Mouse (Mus musculus): Measurements from ENCODE around the gene Fam174b. TPM values are rescaled to one million over a fixed set of nuclear protein-coding genes. Genes with fewer than 3 reads are reported as not detected.

Gene Fam174b
- polyA plus RNA-seq, 1 experiment from 2014 or later: 1.9 TPM

DNA sequence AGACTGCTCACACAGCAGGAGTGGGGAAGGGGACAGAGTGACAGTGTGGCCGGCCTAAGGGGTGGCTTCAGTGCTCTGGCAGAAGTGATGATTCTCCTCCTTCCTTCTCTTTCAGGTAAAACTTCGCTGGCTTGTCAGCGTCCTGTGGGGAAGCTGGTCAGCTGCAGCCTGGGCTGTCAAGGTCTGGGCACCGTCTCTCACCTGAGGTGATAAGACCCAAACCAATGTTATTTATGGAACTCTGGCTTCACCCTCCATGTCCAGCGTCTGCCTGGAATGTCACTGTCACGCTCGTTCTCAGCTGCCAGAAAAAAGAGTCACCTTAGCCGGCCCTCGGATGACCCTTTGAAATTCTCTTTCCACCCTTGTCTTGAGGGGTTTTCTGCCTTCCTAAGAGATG is 34.7 kb downstream of the Fam174b start:
- ChIA-PET CTCF (no interaction called here), POLR2A (no interaction called here)
- no peak for TF ChIP-seq CTCF (IDR thresholded peaks at IDR 0.05)
- H3K27me3 ChIP-seq: no peaks in the 10 kb centered on the region
- ATAC-seq (no peak), DNase-seq (ENCODE audit: low read depth, low spot score) (no peak)
- in situ Hi-C loops (cut with MboI; ENCODE audit: low pct_unique_long_range_greater_than_20kb): no loop called here

DNA sequence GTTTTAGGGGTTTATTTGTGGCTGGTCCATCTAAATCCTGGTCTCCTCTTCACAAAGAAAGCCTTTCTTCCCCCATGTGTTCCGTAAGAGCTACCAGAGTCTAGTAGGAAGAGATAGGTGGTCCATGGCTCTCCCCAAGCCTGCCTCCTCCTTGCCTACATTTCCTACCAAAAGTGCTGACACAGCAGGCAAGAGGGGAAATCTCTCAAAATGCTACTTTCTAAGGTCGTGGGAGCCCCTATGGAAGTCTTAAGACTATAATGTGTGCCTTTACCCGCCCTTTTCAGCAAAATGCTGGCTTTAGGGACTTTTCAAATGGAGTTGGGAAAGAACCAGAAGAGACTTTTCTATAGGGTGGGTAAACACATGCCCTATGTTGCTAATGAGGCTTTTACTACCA is 37.7 kb downstream of the Fam174b start:
- DNase-seq (ENCODE audit: low read depth, low spot score) (no peak), ATAC-seq (no peak)
- no peaks in the 10 kb centered on the region for H3K27me3 ChIP-seq
- POLR2A ChIA-PET: no interaction called here
- CTCF ChIA-PET: no interaction called here
- no peak for TF ChIP-seq CTCF (IDR thresholded peaks at IDR 0.05)
- in situ Hi-C loops (cut with MboI; ENCODE audit: low pct_unique_long_range_greater_than_20kb): no loop called here

DNA sequence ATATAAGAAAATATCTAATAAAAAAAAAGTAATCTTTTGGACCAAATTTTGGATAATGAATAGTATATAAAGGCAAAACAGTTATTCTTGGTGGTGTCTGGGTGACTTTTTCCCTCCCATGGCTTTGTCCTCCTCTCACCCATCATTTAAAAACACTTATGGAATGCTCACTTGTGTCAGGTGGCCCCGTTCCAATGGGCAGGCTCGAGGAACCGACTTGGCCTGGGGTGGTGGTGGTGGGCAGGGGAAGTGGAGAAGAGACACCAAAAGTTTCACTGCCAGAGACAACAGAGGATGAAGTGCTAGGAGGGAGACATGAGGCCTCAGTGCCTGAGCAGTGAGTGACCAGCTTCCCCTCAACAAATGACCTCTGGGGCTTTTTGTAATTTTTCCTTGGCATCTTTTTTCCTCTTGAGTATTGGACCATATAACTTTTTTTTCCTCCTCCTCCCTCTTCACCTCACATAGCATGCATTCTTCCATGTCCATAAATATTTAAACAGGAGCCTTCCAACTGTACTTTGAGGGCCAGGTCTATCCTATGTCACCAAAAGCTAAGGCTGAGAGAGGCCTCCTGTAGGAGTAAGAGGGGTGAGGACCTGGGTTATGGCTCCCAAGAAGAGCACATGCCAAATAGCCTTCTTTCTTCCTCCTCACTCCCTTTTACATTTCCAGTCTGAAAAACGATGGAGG is 44.8 kb downstream of the Fam174b start:
- ATAC-seq: no peak
- in situ Hi-C loops (cut with MboI; ENCODE audit: low pct_unique_long_range_greater_than_20kb): no loop called here

DNA sequence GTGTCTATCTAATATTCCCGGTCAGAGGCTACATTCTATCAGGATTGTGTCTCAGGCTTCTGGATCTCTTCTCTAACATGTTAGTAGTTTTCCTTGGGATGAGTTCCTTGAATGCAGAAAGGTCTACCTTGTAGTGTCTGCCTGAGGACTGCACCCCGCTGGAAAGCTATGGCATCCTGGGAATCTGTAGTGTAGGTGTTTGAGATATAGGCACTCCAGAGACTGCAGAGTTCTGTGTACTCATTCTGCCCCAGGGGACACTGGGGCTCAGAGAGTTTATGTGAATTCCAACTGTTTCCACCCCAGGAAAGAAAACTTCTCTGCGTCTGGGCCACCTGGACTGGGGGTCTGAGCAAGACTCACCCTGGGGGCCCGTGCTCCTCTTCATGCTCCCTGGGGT is 45.7 kb downstream of the Fam174b start:
- H3K27me3 ChIP-seq: no peaks in the 10 kb centered on the region
- no peak for TF ChIP-seq CTCF (IDR thresholded peaks at IDR 0.05)
- in situ Hi-C loops (cut with MboI; ENCODE audit: low pct_unique_long_range_greater_than_20kb): no loop called here
- ChIA-PET POLR2A (interaction anchor here (0.8 kb wide), 1 partner anchor 494 kb away, joined by 3 read pairs; no protein-coding TSS in a partner anchor), CTCF (no interaction called here)
- ATAC-seq: no peak
- DNase-seq (ENCODE audit: low read depth, low spot score): no peak

More for the DNA sequence above, 44.8 kb downstream of the Fam174b start:
- CTCF ChIA-PET: no interaction called here
- no peak for TF ChIP-seq CTCF (IDR thresholded peaks at IDR 0.05)
- DNase-seq (ENCODE audit: low read depth, low spot score): no peak
- POLR2A ChIA-PET: no interaction called here
- no peaks in the 10 kb centered on the region for H3K27me3 ChIP-seq

DNA sequence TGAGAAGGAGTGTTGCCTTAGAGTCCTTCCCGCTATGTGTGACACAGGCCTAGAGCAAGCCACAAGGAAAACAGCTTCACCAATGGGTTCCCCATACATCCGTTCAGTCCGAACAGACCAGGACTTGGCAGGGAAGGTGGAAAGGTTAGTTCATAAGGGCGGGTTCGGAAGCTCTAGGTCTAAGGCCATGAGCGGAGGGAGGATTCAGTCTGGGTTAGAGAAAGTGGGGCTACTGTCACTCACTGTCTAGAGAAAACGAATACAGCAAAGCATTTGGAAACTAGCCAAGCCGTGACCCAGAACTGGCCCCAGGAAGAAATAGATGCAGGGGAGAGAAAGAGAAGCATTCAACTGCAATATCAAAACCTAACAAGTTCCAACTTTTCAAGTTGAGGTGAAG is 47.4 kb downstream of the Fam174b start:
- in situ Hi-C loops (cut with MboI; ENCODE audit: low pct_unique_long_range_greater_than_20kb): no loop called here
- no peak for TF ChIP-seq CTCF (IDR thresholded peaks at IDR 0.05)
- ATAC-seq: no peak
- DNase-seq (ENCODE audit: low read depth, low spot score): no peak
- ChIA-PET POLR2A (no interaction called here), CTCF (no interaction called here)
- peaks cover under 1% of the 10 kb centered on the region for H3K27me3 ChIP-seq

DNA sequence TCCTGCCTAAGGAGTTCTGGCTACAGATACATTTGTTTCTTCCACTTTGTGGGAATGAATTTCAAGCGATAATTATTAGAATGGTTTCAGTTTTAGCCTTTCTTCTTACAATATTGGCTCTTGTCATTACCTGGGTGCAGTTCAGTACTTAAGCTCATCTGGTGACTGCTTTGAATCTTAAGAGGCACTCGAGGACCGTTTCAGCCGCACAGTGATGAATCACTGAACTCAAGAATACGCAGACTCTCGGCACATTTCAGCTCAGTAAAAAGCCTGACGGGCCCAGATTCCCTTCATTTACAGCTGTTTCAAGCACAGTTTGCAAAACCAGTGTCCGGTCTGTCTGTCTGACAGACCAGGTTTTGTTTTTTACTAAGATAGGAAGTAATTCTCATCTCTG is 51.0 kb downstream of the Fam174b start:
- ChIA-PET CTCF (no interaction called here), POLR2A (no interaction called here)
- in situ Hi-C loops (cut with MboI; ENCODE audit: low pct_unique_long_range_greater_than_20kb): no loop called here
- TF ChIP-seq CTCF (IDR thresholded peaks at IDR 0.05): no peak
- ATAC-seq: no peak
- no peak for DNase-seq (ENCODE audit: low read depth, low spot score)
- H3K27me3 ChIP-seq: peaks cover 4% of the 10 kb centered on the region

DNA sequence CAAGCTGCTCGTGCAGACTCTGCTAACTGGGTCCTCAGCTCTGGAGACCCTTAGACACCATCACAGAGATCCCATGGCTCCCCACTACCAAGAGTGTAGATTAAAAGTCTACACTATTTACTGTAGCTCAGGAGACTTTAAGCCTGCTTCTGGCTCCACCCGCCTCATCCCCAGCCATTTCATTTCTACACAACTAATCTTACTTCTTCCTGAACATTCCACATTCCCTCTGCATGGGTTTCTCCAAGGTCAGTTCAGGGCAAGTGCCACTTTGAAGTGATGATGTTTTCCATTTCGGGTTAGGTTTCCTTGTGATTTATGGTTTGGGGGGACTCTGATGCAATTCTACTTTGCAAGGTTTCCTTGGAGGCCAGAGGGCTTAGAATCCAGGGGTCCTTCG is 52.1 kb downstream of the Fam174b start:
- DNase-seq (ENCODE audit: low read depth, low spot score): no peak
- in situ Hi-C loops (cut with MboI; ENCODE audit: low pct_unique_long_range_greater_than_20kb): no loop called here
- ChIA-PET CTCF (interaction anchor here (1.4 to 1.6 kb wide), 2 partner anchors 14 to 16 kb away, joined by 3 to 4 read pairs; no protein-coding TSS in a partner anchor), POLR2A (no interaction called here)
- ATAC-seq: no peak
- H3K27me3 ChIP-seq: peaks cover 4% of the 10 kb centered on the region
- no peak for TF ChIP-seq CTCF (IDR thresholded peaks at IDR 0.05)

DNA sequence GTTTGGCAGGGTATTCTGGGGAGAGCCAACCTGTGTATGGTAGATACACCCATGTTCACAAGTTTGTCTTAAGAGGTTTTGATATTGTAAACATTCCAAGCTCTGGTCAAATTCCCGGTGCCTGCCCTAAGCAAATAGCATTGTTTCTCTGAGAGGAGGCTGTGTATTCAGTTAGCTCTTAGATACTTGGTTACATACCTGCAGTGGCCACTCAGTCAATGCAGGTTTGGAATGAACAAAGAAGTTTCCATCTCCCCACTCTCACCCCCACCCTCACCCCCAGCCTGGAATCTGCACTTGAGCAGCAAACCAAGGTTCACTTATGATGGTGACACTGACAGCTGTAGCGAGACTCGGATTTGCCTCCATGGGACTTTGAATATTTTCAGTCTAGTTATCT is 52.5 kb downstream of the Fam174b start:
- in situ Hi-C loops (cut with MboI; ENCODE audit: low pct_unique_long_range_greater_than_20kb): no loop called here
- peaks cover 4% of the 10 kb centered on the region for H3K27me3 ChIP-seq
- ChIA-PET POLR2A (no interaction called here), CTCF (interaction anchor here (1.4 to 1.6 kb wide), 3 partner anchors 10 to 16 kb away, joined by 3 to 4 read pairs (median 4); no protein-coding TSS in a partner anchor)
- no peak for ATAC-seq
- no peak for DNase-seq (ENCODE audit: low read depth, low spot score)
- no peak for TF ChIP-seq CTCF (IDR thresholded peaks at IDR 0.05)

DNA sequence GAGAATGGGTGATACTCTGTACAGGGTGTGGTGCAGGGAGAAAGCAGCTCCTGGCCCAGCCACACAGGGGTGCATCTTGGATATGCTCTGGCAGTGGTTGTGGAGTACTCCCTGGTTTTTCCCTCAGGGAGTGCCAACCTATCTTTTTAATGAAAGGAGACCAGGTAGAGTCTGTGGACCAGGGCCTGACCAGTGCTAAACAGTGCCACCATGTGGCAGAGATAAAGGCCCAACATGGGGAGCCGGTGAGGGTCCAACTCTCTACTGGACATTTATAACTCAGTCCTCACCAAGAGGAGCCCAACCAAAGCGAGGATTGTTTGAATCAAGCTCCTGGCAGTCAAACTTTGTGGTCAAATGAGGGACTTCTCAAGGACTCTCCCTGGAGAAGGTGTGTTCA is 69.2 kb downstream of the Fam174b start:
- TF ChIP-seq CTCF (IDR thresholded peaks at IDR 0.05): peak; percentile 55
- DNase-seq (ENCODE audit: low read depth, low spot score) (no peak), ATAC-seq (no peak)
- CTCF ChIA-PET: no interaction called here
- POLR2A ChIA-PET: no interaction called here
- in situ Hi-C loops (cut with MboI; ENCODE audit: low pct_unique_long_range_greater_than_20kb): no loop called here
- H3K27me3 ChIP-seq: peaks cover 9% of the 10 kb centered on the region

DNA sequence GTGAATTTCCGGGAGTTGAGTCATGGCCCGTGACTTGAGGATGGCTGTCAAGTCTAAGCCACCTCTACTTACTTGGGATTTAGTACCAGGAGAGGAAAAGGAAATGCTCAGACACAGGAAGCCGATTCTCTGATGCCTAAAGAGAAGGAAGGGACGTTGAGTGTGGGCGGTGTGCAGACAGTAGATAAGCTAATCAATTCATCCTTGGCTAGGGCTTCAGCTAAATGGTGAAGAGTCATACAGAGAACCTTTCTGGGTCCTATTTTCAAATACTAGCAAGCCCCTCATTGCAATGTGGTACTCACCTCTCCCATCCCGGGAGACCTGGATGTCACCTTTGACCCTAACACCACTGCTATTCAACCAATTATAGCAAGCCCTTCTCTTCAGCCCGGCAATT is 71.3 kb downstream of the Fam174b start:
- POLR2A ChIA-PET: no interaction called here
- in situ Hi-C loops (cut with MboI; ENCODE audit: low pct_unique_long_range_greater_than_20kb): no loop called here
- peaks cover 11% of the 10 kb centered on the region for H3K27me3 ChIP-seq
- no peak for TF ChIP-seq CTCF (IDR thresholded peaks at IDR 0.05)
- DNase-seq (ENCODE audit: low read depth, low spot score) (no peak), ATAC-seq (no peak)
- CTCF ChIA-PET: no interaction called here

DNA sequence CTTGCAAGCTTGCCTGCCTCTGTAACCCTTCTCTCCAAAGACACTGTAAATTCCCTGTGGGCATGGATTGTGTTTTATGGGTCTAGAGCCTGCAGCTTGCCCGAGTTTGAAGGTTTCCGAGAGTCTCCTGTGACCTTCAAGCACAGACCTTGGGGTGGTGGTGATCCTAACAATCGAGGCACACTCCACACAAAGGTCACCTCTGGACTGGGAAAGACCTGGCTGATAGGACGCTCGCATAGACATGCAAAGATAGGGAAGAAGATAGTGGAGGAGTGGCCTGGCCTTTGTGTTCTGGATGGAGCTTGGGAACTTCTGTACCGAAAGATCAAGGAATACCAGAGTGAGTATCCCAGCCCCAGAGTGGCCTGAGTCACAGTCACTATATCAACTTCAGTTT is 72.1 kb downstream of the Fam174b start:
- DNase-seq (ENCODE audit: low read depth, low spot score): no peak
- ATAC-seq: no peak
- TF ChIP-seq CTCF (IDR thresholded peaks at IDR 0.05): no peak
- H3K27me3 ChIP-seq: peaks cover 11% of the 10 kb centered on the region
- POLR2A ChIA-PET: no interaction called here
- in situ Hi-C loops (cut with MboI; ENCODE audit: low pct_unique_long_range_greater_than_20kb): no loop called here
- CTCF ChIA-PET: no interaction called here

DNA sequence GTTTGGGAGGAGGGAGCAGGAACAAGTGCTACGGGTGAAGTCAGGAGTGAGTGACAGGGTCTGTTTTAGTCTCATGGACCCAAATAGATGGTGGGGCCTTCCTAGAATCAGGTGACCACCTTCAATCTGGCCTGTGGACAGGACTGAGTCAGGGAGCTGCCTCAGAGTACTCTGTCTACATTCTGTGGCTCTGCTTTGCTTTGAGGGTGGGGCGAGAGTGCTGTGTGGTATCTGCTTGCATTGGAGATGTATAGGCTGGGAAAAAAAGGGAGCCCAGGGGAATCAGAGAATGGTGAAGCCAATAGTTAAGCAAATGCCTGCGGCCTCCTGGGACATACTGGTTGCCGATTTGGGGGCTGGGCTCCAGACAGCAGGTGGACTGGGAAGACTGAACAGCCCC is 73.8 kb downstream of the Fam174b start:
- TF ChIP-seq CTCF (IDR thresholded peaks at IDR 0.05): no peak
- DNase-seq (ENCODE audit: low read depth, low spot score) (no peak), ATAC-seq (no peak)
- POLR2A ChIA-PET: no interaction called here
- H3K27me3 ChIP-seq: peaks cover 5% of the 10 kb centered on the region
- in situ Hi-C loops (cut with MboI; ENCODE audit: low pct_unique_long_range_greater_than_20kb): no loop called here
- CTCF ChIA-PET: no interaction called here
